Mouse (Mus musculus): Measurements from ENCODE around the gene Ptx4.

DNA sequence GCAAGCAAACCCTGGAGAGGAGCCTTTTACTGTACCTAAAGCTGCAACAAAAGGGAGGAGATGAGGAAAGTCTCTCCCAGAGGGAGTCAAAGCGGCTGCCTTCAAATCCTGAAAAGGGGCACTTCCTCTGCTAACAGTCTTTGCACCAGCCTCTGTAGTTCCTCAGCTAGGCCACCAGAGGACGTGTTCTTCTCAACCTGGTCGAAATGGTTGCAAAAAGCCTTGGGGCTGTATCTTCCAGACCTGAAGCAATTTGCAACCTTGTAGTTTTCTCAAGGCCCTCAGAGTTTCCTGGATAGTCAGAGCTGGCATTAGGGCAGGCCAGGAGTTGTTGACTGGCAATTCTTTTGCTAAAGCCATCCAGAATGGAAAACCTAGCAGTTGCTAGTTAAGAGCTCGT lies 3.3 kb upstream of the Ptx4 start:
- TF ChIP-seq POLR2A (IDR thresholded peaks at IDR 0.05; ENCODE audit: borderline replicate concordance, extremely low read depth, insufficient read depth, insufficient read length, poor library complexity, severe bottlenecking): no peak
- TF ChIP-seq CTCF (IDR thresholded peaks at IDR 0.05; ENCODE audit: borderline replicate concordance, extremely low read depth, insufficient read depth, insufficient read length): peak; percentile 41; the same call in 1 of the 2 replicates
